Mouse (Mus musculus): ENCODE data around the gene Phxr2. TPM values are rescaled to one million over a fixed set of nuclear protein-coding genes. Genes with fewer than 3 reads are reported as not detected.

The Phxr2 gene
- total and polyA plus RNA-seq, 3 experiments: not detected

DNA sequence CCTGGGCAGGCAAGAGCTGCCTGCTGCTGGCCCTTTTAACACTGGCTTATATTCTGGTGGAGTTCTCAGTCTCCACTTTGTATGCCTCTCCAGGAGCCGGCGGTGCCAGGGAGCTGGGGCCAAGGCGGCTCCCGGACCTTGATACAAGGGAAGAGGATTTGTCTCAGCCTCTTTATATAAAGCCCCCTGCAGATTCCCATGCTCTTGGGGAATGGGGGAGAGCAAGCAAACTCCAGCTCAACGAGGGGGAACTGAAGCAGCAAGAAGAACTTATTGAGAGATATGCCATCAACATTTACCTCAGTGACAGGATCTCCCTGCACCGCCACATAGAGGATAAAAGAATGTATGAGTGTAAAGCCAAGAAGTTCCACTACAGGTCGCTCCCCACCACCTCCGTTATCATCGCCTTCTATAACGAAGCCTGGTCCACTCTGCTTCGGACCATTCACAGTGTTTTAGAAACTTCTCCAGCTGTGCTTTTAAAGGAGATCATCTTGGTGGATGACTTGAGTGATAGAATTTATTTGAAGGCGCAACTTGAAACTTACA, 17.6 kb downstream of the Phxr2 start:
- no peaks in the 10 kb centered on the region for H3K27me3 ChIP-seq (ENCODE audit: insufficient read depth, low read length)
- H3K4me3 ChIP-seq (ENCODE audit: low read depth, low read length): peak overlapping the region; percentile 90
- ATAC-seq (ENCODE audit: extremely low read depth, insufficient number of reproducible peaks, low FRiP score, poor library complexity, severe bottlenecking) (no peak), DNase-seq (ENCODE audit: low spot score) (no peak)
- peaks cover 4% of the 10 kb centered on the region for H3K9me3 ChIP-seq (replicated peaks)
- TF ChIP-seq CTCF (IDR thresholded peaks at IDR 0.05; ENCODE audit: low read depth, low read length): no peak
- no peak for TF ChIP-seq TAL1 (conservative IDR thresholded peaks at IDR 0.05; ENCODE audit: low read depth, low read length)
- no peak for TF ChIP-seq GATA1 (IDR thresholded peaks at IDR 0.05; ENCODE audit: borderline replicate concordance, low read length)
- TF ChIP-seq POLR2AphosphoS5 (IDR thresholded peaks at IDR 0.05; ENCODE audit: insufficient replicate concordance, low read depth, low read length): no peak
- no peak for TF ChIP-seq GATA2 (IDR thresholded peaks at IDR 0.05; ENCODE audit: borderline replicate concordance, low read depth, low read length)
- peaks cover 28% of the 10 kb centered on the region for H3K36me3 ChIP-seq (replicated peaks)
- H3K4me1 ChIP-seq (ENCODE audit: insufficient read depth, low read depth, low read length): peaks cover 28% of the 10 kb centered on the region

DNA sequence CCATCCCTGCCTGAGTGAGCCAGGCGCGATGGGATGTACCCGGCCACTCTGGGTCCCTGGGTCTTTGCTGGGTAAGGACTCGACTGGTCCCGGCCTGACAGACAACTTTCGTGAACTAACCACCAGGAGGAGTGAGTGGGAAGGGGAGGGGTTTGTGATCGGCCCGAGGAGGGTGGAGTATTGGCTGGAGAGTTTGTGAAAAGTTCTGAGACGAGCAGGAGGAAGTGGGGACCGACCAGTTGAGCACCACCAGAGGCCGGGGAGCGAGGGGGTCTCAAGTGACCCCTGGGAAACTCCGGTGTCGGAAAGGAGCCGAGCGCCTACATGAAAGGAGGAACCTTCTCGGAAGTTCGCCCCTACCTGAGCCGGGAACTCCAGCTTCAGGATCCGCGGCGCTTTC, 18.2 kb downstream of the Phxr2 start, which contains the start of gene Galnt4:
TSS of gene Galnt4 (plus strand) at position 196 of the 400 bp plus-strand sequence.
- ATAC-seq (ENCODE audit: extremely low read depth, insufficient number of reproducible peaks, low FRiP score, poor library complexity, severe bottlenecking): peak; percentile 92
- TF ChIP-seq TAL1 (conservative IDR thresholded peaks at IDR 0.05; ENCODE audit: low read depth, low read length) (no peak), CTCF (IDR thresholded peaks at IDR 0.05; ENCODE audit: low read depth, low read length) (no peak), GATA1 (IDR thresholded peaks at IDR 0.05; ENCODE audit: borderline replicate concordance, low read length) (no peak), GATA2 (IDR thresholded peaks at IDR 0.05; ENCODE audit: borderline replicate concordance, low read depth, low read length) (no peak), POLR2AphosphoS5 (IDR thresholded peaks at IDR 0.05; ENCODE audit: insufficient replicate concordance, low read depth, low read length) (no peak)
- H3K4me3 ChIP-seq (ENCODE audit: low read depth, low read length): peak within 1 kb of the TSS; percentile 90
- peaks cover 28% of the 10 kb centered on the region for H3K36me3 ChIP-seq (replicated peaks)
- peaks cover 28% of the 10 kb centered on the region for H3K4me1 ChIP-seq (ENCODE audit: insufficient read depth, low read depth, low read length)
- H3K9me3 ChIP-seq (replicated peaks): peaks cover 6% of the 10 kb centered on the region
- H3K27me3 ChIP-seq (ENCODE audit: insufficient read depth, low read length): no peaks in the 10 kb centered on the region
- DNase-seq (ENCODE audit: low spot score): peak; percentile 83

DNA sequence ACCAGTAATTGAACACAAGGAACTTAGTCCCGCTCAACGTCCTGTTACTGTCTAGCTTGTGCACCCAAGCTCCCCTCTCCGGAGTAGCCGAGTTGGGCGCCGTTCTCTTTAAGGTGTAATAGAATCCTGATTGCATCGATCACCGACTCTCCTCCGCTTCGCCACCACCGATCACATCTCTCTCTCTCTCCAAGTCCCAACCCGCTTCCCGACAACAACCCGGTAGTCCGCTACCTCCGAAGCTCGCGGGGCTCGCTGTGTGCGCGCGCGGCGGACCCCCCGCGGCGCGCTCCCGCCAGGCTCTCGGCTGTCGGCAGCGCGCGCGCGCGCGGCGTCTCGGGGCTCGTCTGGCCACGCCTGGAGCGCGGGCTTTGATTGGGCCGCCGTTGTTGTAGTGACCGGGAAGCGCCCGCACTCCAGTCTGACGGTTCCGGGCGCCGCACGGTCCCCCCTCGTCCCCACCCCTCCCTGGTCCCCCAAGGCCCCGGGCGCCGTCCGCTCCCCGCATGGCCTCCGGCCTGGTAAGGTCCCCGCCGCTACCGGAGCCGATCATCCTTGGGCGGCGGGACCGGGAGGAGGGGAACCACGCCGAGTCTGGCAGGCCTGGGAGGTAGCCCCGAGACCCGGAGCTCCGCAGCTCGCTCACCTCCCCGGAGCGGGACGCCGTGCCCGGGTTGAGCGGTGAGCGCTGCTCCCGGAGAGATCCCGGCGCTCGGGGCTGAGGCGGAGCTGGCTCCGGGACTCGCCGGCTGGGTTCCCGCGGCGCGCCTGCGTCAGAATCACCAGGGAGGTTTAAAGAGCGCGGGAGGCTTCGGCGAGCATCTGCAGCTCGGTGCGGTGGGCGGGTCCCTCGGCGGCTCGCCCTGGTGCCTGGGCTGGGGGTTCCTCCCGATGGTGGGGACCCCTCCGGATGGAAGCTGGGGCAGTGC, 19.2 kb downstream of the Phxr2 start, which contains the start of gene Poc1b:
TSS of gene Poc1b (plus strand) at position 334 of the 929 bp plus-strand sequence.
- Histone ChIP-seq H3K9me3 (replicated peaks) (peaks cover 6% of the 10 kb centered on the region), H3K36me3 (replicated peaks) (peaks cover 28% of the 10 kb centered on the region), H3K4me3 (ENCODE audit: low read depth, low read length) (peak within 1 kb of the TSS; percentile 90), H3K27me3 (ENCODE audit: insufficient read depth, low read length) (no peaks in the 10 kb centered on the region), H3K4me1 (ENCODE audit: insufficient read depth, low read depth, low read length) (peaks cover 28% of the 10 kb centered on the region)
- peak; percentile 71 for ATAC-seq (ENCODE audit: extremely low read depth, insufficient number of reproducible peaks, low FRiP score, poor library complexity, severe bottlenecking)
- peak; percentile 72 for DNase-seq (ENCODE audit: low spot score)
- no peak for TF ChIP-seq GATA2 (IDR thresholded peaks at IDR 0.05; ENCODE audit: borderline replicate concordance, low read depth, low read length)
- no peak for TF ChIP-seq GATA1 (IDR thresholded peaks at IDR 0.05; ENCODE audit: borderline replicate concordance, low read length)
- TF ChIP-seq TAL1 (conservative IDR thresholded peaks at IDR 0.05; ENCODE audit: low read depth, low read length): no peak
- no peak for TF ChIP-seq POLR2AphosphoS5 (IDR thresholded peaks at IDR 0.05; ENCODE audit: insufficient replicate concordance, low read depth, low read length)
- no peak for TF ChIP-seq CTCF (IDR thresholded peaks at IDR 0.05; ENCODE audit: low read depth, low read length)

DNA sequence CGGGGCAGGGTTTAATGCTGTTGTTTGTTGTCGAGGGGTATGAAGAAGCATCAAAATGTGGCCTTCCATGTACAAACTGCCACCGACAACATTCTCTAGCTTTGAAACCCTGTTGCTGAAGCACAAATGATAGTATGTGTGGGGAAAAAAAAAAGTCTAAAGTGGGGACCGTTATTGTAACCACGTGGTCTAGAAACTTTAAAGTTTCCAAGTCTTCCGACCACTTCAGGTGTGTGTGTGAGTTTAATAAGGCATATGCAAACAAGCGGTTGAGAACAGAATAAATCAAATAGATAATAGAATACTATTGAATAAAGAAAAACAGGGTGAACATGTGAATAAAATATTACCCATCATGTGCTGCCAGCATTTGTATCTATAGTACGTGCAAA, 19.8 kb downstream of the Phxr2 start:
- peak overlapping the region; percentile 90 for H3K4me3 ChIP-seq (ENCODE audit: low read depth, low read length)
- peaks cover 27% of the 10 kb centered on the region for H3K36me3 ChIP-seq (replicated peaks)
- H3K4me1 ChIP-seq (ENCODE audit: insufficient read depth, low read depth, low read length): peaks cover 26% of the 10 kb centered on the region
- ATAC-seq (ENCODE audit: extremely low read depth, insufficient number of reproducible peaks, low FRiP score, poor library complexity, severe bottlenecking) (no peak), DNase-seq (ENCODE audit: low spot score) (no peak)
- no peaks in the 10 kb centered on the region for H3K27me3 ChIP-seq (ENCODE audit: insufficient read depth, low read length)
- H3K9me3 ChIP-seq (replicated peaks): peaks cover 6% of the 10 kb centered on the region
- no peak for TF ChIP-seq GATA2 (IDR thresholded peaks at IDR 0.05; ENCODE audit: borderline replicate concordance, low read depth, low read length)
- no peak for TF ChIP-seq POLR2AphosphoS5 (IDR thresholded peaks at IDR 0.05; ENCODE audit: insufficient replicate concordance, low read depth, low read length)
- TF ChIP-seq GATA1 (IDR thresholded peaks at IDR 0.05; ENCODE audit: borderline replicate concordance, low read length): no peak
- no peak for TF ChIP-seq CTCF (IDR thresholded peaks at IDR 0.05; ENCODE audit: low read depth, low read length)
- no peak for TF ChIP-seq TAL1 (conservative IDR thresholded peaks at IDR 0.05; ENCODE audit: low read depth, low read length)

DNA sequence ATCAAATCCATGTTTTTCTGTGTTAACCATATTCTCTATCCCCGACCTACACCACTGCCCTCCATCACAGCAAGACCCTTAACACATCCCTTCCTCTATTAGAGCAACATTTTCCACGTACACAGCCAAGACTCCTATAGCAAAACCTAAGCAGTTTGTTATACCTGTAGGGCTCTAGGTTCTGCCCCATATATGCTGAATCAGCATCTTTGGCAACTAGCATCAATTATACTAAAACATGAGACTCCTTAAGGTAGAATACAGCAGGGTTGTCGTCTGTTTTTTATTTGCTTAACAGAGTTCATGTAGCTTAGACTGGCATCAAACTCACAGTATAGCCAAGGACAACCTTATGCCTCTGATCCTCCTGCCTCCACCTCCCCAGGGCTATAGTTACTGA, 20.6 kb downstream of the Phxr2 start:
- Histone ChIP-seq H3K4me3 (ENCODE audit: low read depth, low read length) (no peak overlapping the region; the same call in 1 of the 2 replicates), H3K27me3 (ENCODE audit: insufficient read depth, low read length) (no peaks in the 10 kb centered on the region), H3K36me3 (replicated peaks) (peaks cover 21% of the 10 kb centered on the region), H3K4me1 (ENCODE audit: insufficient read depth, low read depth, low read length) (peaks cover 19% of the 10 kb centered on the region), H3K9me3 (replicated peaks) (peaks cover 6% of the 10 kb centered on the region)
- TF ChIP-seq GATA1 (IDR thresholded peaks at IDR 0.05; ENCODE audit: borderline replicate concordance, low read length): no peak
- DNase-seq (ENCODE audit: low spot score) (no peak), ATAC-seq (ENCODE audit: extremely low read depth, insufficient number of reproducible peaks, low FRiP score, poor library complexity, severe bottlenecking) (no peak)

DNA sequence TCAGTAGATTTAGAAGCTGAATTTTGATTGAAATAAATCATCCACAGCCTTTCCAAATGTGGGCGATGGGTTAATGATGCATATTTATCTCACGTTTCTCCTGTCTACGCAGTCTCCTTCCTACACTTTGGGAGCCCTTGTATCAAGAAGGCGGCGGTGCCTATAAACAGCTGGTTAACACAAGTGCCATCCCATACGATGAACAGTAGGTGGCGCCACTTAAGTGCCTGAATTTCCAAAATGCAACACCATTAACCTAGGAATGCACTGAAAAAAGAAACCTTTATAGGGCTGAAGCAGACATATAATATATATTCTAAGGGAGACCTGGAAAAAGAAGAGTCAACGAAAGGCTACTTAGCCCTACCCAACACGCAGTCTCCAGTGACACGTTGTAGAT, 28.8 kb downstream of the Phxr2 start:
- no peaks in the 10 kb centered on the region for H3K9me3 ChIP-seq (replicated peaks)
- H3K36me3 ChIP-seq (replicated peaks): no peaks in the 10 kb centered on the region
- no peak; the same call in 1 of the 2 replicates for ATAC-seq (ENCODE audit: extremely low read depth, insufficient number of reproducible peaks, low FRiP score, poor library complexity, severe bottlenecking)
- no peaks in the 10 kb centered on the region for H3K4me1 ChIP-seq (ENCODE audit: insufficient read depth, low read depth, low read length)
- H3K4me3 ChIP-seq (ENCODE audit: low read depth, low read length): no peak overlapping the region
- TF ChIP-seq CTCF (IDR thresholded peaks at IDR 0.05; ENCODE audit: low read depth, low read length) (peak; percentile 38), GATA2 (IDR thresholded peaks at IDR 0.05; ENCODE audit: borderline replicate concordance, low read depth, low read length) (no peak)
- H3K27me3 ChIP-seq (ENCODE audit: insufficient read depth, low read length): no peaks in the 10 kb centered on the region
- DNase-seq (ENCODE audit: low spot score): no peak
